Mouse (Mus musculus) mesoderm, embryonic 11.5 days (tissue): ENCODE results near the gene Acad11.

Source experiments
- DNase-seq: peaks from one replicate; pipeline ENCODE4 v3.0.0-alpha.2; 2012; ENCODE audit warnings: low read depth, low spot score

Acad11 gene

DNA sequence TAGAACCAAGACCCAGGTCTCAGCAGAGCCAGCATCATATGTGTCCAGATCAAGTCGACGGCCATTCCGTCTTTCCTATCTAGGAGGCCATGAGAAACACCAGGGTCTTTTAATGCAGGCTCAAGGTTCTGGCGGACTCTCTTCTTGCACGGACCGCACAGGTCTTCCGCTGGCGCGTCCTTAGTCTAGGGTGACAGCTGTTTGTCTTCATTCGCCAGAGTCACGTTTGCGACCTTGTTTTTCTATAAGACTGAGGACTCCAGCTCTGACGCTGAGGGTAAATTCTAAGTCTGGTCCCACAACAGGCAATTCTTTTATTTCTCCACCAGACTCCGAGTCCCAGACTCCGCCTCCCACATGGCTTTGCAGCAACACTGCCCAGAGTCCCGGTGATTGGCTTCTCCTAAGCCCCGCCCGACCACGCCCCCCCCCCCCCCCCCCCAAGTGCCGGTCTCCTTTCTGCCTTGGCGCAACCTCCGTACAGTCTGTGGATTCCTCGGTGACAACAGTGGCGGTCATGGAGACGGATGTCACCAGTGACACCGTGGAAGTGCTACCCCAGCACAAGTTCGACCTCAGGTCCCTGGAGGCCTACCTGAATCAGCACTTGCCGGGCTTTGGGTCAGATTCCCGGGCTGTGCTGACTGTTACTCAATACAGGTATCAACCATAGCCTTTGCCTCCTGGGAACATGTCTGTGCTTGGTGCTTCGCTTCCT, at the start of gene Acad11:
TSS of gene Acad11 (plus strand) at position 134 of the 718 bp plus-strand sequence.
- peak; percentile 92 for DNase-seq

DNA sequence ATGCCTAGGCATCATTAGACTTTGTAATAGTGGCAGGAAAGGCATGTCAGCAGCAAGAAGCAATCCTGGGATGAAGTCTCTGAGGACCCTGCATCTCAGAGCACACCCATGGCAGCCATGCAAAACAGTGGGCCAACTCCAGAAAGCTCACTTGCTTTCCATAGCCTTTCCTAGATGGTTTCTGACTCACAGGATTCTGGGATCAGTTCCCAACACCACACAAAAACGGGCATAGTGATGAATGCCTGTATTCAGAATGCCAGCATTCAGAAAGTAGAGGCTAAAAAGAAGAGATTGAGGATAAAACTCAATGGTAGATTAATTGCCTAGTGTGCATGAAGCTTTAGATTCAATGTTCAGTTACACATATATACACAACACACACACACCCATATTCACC, 48.7 kb upstream of the Acad11 start:
- DNase-seq: no peak

DNA sequence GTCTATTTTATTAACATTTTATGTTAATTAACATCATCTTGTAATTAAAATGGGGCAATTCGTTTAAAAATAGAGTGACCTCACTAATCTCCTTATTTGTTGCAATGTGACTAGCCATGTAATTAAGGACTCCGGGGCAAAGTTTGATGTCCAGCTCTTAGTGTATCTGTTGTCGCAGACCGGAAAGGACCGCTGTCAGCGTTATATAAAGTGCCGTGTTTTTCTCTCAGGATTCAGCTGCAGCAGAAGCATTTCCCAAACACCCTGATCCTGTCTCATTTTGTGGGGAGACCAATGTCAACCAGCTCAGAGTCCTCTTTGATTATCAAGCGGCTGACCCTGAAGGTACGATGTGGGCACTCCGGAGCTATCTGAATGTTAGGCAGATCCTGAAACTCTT, 42.2 kb upstream of the Acad11 start:
- DNase-seq: no peak

DNA sequence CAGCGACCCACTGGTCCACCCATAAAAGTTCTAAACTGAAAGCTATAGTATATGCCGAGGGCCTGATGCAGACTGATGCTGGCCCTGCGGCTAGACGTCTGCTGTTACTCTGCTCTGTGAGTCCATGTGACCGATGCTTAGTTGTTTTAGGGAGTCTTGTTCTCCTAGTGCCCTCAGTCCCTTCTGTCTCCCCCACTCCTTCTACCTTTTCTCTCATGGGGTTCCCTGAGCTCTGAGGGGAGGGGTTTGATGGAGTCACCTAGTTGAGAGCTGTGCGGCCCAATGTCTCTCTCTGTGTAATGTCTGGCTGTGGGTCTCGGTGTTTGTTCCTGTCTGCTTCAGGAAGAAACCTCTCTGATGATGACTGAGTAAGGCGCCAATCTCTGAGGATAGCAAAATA, 36.0 kb upstream of the Acad11 start:
- DNase-seq: no peak

DNA sequence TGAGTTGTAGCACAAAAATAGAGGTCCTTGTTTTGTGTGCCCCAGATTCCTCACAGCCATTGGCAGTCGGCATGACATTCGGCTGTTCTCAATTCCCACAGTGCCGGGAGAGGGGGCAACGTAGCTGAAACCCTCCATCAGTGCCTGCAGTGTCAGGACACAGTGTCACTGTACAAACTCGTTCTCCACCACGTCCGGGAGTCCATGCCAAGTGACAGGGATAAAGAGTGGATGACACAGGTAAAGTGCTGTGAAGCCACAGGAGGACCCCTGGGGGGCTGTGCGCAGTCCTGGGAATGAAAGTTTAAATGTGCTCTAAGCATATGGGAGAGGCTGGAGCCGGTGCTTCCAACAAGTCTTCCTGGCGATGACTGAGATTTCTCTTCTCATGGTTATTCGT, 33.3 kb upstream of the Acad11 start:
- DNase-seq: no peak

DNA sequence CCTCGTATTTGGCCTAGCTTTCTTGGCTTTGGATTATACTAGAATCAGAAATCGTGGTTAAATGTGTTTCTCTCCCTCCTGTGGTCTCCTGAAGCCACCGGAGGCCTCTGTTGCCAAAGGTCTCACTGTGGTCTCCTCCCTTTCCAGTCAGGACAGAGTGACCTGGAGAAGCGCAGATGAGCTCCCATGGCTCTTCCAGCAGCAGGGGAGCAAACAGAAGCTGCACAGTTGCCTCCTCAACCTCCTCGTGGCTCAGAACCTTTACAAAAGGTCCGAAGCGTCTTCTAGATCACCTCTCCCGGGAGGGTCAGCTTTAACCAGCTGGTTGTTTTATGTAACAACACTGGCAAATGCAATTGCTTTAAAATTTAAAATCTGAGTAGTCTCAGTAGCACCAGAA, 28.9 kb upstream of the Acad11 start:
- no peak for DNase-seq

DNA sequence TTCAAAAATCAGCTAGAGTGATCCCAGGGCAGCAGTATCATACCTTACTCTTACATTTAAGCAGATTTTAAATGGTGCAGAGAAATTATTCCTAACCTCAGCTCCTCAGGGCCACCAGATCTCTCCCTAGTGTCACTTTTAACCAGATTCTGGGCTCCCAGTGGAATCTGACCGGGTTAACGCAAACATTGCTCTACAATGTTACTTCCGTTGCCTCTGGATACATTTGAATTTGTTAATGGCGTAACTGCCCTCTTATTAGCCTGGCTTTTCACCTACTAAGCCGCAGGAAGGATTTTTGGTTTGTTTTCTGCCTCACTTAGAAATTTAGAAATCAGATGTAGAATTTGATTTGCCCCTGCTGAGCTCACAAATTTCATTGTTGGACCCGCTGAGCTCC, 28.5 kb upstream of the Acad11 start:
- DNase-seq: no peak

DNA sequence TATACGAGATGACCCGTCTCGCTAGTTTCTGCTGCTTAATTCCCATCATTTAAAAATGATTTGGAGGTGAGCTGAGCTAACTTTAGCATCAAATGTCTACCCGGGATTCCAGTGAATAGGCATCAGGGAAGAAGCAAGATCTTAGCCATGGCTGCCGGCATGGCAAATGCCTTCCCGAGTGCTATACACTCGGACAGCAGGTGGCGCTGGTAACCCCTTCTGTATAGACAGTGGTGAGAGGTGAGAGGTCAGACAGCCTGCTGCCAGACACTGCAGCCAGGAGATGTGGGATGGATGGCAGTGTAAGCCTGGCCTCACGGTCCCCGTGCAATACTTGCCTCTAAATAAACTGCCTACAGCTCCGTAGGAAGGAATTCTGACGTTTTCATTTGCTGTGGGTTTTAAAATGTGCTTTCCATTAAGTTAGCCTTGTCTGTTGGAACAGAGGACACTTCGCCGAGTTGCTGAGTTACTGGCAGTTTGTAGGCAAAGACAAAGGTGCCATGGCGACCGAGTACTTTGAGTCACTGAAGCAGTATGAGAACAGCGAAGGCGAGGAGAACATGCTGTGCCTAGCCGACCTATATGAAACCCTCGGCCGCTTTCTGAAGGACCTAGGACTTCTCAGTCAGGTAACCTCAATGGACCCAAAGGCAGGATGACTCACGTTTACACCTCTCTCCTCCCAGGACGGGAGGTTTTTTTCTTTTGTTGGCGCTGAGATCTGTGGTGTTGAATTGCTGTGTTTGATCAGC, 27.7 kb upstream of the Acad11 start:
- peak; percentile 87 for DNase-seq

DNA sequence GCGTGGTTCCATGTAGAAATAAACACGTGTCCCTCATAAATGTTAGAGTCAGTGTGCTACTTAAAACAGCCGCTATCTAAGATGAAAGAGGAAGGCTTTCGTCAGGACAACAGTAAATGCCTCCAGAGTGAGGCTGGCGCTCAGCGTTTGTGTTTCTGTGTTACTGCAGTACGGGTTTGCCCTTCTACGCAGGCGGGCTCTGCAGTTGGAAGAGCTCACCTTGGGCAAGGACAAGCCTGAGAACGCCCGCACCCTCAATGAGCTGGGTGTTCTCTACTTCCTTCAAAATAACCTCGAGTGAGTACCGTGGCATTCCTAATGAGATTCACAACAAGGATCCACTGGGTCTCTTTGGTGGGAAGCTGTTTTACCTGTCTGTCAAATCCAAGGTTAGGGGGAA, 24.9 kb upstream of the Acad11 start:
- DNase-seq: no peak

DNA sequence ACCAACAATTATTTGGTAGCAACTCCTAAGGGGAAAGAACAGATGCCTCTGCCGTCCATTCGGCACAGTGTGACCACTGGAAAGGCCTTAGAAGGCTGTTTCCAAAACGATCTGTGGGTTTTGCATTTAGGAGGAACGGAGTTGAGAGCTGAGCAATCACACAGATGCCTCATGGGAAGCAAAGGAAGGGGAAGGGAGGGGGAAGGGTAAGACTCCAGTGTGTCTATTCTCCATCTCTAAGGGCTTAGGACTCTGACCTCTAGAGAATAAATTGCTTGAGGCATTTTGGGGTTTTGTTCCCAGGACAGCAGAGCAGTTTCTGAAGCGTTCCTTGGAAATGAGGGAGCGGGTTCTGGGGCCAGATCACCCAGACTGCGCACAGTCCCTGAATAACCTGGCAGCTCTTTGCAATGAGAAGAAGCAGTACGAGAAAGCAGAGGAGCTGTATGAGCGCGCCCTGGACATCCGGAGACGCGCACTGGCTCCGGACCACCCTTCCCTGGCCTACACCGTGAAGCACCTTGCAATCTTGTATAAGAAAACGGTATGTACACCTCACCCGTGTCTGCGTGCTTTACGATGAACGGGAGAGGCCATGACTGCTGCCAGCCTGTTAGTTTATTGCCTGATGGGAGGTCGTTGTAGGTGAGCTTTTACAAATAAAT, 24.0 kb upstream of the Acad11 start:
- DNase-seq: no peak

DNA sequence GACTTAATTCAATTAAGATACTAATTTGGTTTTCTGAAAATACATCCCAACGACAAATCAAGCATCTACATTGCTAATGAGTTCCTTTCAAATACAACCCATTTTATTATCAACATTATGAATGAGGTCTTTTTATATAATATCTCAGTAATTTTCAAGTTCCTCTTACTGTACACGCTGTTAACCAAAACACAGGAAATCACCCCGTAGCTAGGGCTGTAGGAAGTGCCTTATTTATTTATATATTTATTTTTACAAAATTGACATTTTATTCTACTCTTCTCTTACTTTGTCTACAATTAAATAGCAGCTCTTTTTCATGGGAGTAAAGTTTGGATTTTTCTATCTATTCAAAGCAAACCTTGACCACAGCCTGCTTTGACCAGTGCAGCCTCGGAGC, 23.4 kb upstream of the Acad11 start:
- DNase-seq: no peak

DNA sequence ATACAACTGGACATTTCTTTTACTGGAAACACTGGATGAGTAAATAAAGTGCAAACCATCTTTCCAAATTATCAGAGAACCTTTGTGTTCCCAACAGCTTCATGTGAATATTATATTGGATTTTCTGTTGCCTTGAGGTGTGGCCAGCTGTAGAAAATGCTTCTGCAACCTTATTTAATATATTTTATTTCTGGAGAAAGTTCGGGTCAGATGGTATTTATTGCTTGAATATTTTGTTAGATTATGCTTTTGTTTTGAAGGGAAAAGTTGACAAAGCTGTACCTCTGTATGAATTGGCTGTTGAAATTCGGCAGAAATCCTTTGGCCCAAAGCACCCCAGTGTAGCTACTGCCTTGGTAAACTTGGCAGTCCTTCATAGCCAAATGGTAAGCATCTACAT, 22.8 kb upstream of the Acad11 start, which contains the start of gene Gm28305:
TSS of gene Gm28305 (plus strand) at position 301 of the 400 bp plus-strand sequence.
- DNase-seq: no peak

DNA sequence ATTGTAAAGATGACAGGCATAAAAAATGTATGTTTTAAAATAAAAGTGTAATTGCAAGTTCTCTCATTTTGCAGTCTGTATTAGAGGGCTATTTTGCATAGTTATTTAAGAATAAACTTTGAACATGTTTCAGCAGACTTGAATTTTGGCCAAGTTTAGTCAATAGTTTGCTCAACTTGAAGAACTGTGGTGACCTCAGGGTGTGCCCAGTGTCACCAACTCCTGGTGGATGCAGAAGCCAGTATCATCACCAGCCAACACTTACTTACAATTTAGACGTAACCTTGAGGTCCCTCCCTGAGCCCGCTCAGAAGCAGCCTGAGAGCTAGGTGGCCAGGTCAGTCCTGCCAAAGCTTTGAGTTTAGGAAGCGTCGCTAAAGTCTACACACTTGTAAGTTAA, 19.5 kb upstream of the Acad11 start:
- no peak for DNase-seq

DNA sequence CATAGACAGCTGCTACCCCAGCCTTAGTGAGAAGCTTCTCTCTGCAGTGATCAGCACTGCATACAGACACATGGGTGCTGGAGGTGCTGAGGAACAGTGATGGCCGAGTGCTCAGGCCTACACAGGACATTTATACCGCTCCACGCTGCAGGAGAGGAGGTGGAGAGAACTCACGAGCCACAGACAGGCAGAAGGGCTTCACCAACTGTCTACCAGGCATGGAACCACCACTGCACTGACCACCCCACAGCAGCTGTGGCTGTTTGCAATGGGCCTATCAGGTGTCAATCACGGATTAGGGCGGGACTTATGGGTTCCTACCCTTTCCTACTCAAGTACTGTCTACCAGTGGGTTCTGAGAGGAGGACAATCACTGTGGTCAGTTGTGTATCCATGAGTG, 12.1 kb upstream of the Acad11 start:
- no peak for DNase-seq

DNA sequence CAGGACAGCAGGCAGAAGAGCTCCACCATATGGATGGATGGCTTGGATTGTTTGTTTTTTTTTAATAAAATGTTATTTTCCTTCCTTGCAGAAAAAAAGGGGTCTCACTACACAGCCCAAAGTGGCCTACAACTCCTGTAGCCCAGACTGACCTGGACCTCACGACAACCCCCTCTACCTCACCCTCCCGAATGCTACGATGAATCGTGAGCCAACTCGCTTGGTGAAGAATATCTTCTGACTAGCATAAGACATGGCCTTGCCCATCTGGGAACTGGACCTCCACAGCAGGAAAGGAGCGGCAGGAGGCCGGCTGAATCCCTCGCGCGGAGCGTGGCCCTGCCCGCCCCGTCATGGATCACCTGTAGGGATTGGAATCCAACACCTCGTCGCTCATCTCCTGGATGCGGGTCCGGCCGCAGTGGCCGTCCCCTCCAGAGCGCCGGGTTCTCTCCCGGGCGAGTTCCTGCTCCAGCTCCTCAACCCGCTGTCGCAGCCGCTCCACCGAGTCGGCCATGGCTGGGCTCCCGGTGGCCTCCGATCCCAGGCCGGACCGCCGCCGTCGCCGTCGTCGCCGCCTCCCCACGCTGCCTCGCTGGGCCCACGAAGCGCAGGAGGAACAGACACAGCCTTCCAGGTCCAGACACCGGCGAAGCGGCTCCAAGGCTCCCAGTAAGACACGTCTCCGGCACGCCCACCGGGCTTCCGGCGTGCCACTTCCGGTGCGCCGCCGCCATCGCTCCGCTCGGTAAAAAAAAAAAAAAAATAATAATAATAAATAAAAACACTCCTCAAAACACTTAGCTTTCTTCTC, 540 bp upstream of the Acad11 start, which contains the start of gene Uba5:
TSS of gene Uba5 (minus strand) at position 705 of the 814 bp plus-strand sequence.
- DNase-seq: peak; percentile 85

DNA sequence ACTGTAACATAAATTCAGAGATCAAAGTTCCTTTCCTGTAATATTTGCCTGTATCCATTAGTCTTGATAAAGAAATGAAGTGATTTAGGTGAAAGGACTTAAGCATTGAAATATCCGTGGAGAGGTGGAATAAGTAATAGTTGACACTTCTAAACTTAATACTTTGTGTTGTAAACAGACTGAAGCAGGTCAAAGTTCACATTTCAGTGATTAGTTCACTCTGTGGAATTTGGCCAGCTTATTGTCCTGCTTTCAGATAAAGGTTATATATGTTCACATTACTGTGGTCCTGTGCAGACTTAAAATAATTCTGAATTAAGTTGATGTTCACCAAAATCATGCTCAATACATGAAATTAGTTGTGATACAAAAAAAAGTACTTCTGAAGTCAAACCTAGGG, 1.4 kb downstream of the Acad11 start:
- DNase-seq: no peak

DNA sequence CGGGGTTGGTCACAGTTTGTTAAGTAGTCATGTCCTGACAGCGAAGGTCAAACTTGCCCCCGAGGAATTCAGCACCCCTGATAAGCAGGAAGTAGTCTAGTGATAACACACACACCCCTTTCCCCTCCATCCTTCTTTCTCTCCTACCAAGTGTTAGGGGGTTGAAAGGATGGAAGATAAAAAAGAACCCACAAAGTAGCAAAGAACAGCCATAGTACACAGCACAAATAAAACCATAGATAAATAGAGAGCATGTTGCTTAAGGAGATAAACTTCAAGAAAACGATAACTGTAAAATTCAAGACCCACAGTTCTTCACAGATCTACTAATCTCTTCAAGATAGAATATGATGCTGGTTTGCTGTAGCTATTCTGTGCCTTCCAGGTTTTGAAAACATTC, 7.1 kb downstream of the Acad11 start:
- no peak for DNase-seq

DNA sequence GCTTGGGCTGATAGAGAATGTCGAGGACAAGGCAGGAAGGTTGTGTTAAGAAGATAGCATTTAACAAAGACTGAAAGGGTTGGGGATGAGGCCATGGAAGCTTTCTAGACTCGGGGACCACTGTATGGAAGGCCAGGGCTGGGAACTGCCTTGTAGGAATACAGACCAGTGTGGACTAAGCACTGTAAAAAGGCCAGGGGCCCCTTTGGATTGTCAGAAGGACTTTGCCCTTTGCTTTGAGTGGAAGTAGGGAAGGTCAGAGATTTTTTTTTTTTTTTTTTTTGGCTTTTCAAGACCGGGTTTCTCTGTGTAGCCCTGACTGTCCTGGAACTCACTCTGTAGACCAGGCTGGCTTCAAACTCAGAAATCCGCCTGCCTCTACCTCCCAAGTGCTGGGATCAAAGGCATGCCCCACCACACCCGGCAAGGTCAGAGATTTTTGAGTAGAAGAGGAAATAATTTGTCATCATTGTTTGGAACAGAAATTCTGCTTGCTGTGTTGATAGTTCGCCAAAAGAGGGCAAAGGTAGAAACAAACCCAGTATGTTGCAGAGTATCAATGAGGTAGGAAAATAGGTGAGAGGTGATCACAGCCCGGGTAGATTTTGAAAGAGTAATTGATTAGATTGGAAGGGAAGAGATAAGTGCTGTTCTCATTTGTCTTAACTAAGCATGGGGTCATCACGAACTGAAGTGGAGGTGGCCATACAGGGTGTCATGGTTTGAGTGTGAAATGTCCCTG, 7.9 kb downstream of the Acad11 start:
- no peak for DNase-seq

DNA sequence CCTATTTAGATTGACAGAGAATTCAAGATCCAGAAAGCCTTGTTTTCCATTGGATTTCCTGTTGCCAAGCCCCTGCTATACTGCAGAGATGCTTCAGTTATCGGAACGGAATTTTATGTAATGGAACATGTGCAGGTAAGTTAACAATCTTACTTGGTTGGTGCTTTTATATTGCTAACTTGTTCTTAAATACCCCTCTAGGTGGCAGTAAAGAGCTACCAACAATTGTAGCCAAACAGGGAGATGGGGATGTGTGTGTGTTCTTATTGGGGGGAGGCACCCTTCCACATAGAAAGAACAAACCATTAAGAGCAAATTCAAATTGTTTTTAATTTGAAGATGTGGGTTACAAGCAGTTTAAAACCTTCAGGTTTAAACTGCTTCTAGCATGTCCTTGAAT, 12.6 kb downstream of the Acad11 start:
- peak; percentile 36 for DNase-seq

DNA sequence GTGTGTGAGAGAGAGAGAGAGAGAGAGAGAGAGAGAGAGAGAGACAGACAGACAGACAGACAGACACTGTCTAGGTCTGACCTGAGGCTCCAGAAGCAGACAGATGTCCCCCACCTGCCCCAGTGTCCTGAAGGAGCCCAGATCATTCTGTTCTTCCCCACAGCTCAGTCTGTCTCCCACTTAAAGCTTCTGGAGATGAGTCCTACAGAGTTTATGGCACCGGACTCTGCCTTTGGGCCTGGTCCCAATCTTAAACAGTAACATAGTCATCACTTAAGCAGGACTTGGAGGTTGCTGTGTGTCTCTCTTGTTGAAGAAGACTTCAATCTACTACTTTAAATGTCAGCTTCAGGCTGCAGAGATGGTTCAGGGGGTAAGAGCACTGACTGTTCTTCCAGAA, 15.6 kb downstream of the Acad11 start:
- no peak for DNase-seq

DNA sequence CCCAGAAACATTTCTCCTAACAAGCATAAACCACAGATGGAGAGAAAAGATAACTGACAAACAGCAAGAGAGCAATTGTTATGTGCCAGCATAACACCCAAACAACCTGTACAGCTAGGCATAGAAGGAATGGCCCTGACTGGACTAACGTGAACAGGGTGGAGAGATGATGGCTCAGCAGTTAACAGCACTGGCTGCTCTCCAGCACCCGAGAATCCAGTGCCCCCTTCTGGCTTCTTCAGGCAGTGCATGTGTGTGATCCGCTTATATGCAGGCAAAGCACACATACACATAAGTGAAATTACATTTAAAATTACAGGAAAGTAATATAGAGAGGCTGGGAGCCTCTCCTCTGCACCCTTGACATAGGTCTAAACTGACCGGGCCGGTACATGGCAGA, 16.2 kb downstream of the Acad11 start:
- DNase-seq: peak; percentile 54
